Mouse (Mus musculus): Measurements from ENCODE around the gene Tmem59l. TPM values are rescaled to one million over a fixed set of nuclear protein-coding genes. Genes with fewer than 3 reads are reported as not detected.
A peak's percentile ranks its signal among the peaks of the same experiment; 100 is the strongest.
"Not testable (repeated sequence)": the region's sequence is repeated elsewhere in the genome, so short reads cannot be mapped to it uniquely, and the experiment has no call there.

The Tmem59l gene
- not detected for total RNA-seq (2022)

DNA sequence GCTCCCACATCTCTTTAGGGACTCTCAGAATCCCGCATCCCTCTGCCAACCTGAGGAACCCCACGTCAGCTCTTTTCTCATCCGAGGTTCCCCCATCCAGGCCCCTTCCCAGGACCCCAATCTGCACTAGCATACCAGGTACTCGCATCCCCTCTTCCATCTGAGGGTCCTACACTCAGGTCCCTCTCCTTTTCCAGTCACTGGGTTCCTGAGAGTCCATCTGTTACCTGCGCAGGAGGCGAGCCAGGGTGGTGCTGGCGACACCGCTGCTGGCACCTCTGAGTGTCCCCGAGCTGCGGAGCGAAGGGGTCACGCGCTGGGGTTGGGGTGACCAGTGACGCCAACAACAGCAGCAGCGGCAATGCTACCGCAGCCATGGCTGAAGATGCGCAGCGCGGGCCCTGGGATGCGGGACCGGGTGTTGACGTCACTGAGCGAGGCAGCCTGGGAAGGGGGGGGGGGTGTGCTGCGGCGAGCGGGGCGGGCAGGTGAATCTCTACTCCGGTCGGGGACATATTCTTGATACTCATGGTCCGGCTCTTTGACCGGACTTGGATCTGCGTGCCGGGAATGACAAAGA, at the start of gene Tmem59l:
TSS of gene Tmem59l (minus strand) at position 418 of the 580 bp plus-strand sequence.
- no peak for DNase-seq (ENCODE audit: low spot score)

- no peak for DNase-seq (ENCODE audit: low spot score)
Observed at GRCm38 (mm10) chr8:70535701-70536100, 48.5 kb upstream of the Tmem59l start.

GRCm38 (mm10) chr8:70535221-70535620, 48.1 kb upstream of the Tmem59l start:
- DNase-seq (ENCODE audit: low spot score), result no peak

DNA sequence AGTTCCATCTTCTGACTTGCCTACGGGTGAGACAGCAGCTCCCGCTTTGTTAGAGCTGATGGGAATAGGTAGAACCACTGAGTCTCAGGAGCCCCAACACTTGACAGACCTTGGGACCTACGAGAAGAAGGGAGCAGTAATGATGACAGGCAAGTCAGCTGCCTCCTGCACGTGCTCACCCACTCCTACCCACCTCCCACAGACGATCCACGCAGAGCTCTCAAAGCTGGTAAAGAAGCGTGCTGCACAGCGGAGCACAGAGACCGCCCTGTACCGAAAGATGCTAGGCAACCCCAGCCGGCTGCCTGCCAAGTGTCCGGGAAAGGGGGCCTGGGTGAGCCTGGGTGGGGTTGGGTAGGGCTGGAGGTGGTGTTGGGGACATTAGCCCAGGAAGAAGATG, 47.1 kb upstream of the Tmem59l start:
- no peak for DNase-seq (ENCODE audit: low spot score)

GRCm38 (mm10) chr8:70530314-70530713, 43.2 kb upstream of the Tmem59l start:
- DNase-seq (ENCODE audit: low spot score), result no peak

DNA sequence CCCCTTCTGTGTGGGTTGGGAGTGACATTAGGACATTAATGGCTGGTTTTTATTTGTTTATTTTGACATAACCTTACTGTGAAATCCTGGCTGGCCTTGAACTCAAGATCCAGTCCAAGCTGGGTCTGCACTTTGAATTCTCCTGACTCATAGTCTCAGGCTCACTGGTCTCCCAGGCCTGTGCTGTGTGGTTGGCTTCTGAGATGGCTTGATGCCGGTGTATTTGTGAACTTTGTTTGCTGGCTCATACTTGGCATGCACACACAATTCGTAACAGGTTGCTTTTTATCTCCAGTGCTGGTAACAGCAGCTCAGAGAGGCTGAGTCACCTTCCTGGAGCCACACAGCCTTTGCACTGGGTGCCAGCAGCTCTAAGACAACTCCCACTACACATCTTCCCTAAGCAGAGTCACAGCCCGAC, 42.6 kb upstream of the Tmem59l start:
- DNase-seq (ENCODE audit: low spot score), result no peak

DNA sequence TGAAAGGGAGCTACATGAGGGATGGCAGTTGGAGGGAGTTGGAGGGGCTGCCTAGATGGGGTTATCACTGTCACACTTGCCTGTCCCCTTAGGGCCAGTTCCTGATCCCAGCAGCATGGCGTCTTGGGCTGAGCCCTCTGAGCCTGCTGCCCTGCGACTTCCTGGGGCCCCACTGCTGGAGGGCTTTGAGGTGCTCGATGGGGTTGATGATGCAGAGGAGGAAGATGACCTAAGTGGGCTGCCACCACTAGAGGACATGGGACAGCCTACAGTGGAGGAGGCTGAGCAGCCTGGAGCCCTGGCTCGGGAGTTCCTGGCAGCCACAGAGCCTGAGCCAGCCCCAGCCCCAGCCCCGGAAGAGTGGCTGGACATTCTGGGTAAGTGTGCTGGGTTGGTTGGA, 42.1 kb upstream of the Tmem59l start:
- DNase-seq (ENCODE audit: low spot score), result no peak

DNA sequence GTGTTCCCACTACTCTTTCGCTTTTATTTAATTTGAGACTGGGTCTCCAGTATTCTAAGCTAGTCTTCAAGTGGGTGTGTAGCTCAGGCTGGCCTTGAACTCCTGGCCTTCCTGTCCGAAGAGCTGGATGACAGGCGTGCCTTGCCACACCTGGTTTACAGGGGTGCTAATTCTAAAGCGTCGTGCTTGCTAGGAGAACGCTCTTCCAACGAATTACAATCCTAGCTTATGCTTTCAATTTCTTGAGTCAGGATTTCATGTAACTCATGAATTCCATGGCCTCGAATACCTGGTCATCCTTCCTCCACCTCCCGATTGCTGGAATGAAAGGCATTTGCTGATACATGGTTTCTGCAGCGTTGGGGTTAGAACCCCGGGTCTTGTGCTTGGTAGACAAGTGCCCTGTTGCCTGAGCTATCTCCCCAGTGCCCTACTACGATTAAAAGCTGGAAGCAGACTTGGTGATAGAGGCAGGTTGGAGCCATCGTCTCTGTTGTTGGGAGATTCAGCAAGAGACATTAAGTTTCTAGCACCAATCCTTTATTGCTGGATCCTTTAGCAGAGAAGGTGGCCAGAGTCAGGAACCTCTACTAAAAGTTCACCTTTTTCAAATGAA, 41.1 kb upstream of the Tmem59l start:
- no peak for DNase-seq (ENCODE audit: low spot score)

DNA sequence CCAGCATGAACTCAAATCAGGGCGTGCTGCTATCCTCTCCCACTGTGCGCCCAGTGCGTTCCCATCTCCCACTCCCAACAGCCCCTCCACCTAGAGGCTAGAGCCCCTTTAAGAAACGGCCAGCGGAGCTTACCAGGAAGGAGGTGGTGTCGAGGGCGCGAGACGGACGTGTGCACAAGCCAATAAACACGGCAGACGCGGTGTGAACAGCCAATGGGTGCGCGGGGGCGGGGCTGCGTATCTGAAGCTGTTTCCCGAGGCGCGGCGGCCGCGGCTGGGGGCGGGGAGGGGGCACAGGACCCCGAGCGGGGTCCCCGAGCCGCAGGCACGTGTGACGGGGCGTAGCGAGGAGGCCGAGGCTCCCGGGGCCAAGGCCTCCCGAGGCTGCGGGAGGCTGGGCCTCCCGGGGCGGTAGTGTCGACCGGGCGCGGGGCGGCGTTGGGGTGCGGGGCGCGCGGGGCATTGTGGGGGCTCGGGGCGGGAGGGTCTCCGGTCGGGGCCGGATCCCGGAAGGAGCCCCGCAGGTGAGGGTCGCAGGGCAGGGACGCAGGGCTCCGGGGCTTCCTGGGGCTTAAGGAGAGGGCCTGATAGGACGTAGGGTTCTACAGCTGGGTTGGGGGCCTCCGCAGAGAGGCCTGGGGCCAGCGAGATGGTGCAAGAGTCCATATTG, 40.5 kb upstream of the Tmem59l start, which contains the start of the genes Fkbp8 and Kxd1:
TSS of gene Fkbp8 (plus strand) at position 213 of the 670 bp plus-strand sequence.
TSS of gene Kxd1 (minus strand) at position 445 of the 670 bp plus-strand sequence.
- DNase-seq (ENCODE audit: low spot score), result peak; percentile 98

DNA sequence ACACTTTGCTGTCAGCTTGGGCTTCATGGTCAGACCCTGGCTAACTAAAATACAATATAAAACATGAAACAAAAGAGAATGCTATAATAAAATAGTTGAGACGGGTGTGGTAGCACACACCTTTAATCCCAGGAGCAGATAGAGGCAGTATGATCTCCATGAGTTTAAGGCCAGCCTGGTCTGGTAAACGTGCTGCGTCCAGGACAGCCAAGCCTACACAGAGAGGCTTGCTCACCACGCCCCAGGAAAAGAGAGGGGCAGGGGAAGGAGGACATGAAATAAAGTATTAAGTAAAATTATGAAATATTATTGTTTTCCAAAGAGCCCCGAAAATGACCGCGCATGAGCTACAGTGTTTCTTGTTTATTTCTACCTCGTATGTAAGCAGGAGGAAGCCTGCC, 40.0 kb upstream of the Tmem59l start:
- no peak for DNase-seq (ENCODE audit: low spot score)

- peak; percentile 96 for DNase-seq (ENCODE audit: low spot score)
Observed at GRCm38 (mm10) chr8:70522592-70523403, 35.6 kb upstream of the Tmem59l start.

DNA sequence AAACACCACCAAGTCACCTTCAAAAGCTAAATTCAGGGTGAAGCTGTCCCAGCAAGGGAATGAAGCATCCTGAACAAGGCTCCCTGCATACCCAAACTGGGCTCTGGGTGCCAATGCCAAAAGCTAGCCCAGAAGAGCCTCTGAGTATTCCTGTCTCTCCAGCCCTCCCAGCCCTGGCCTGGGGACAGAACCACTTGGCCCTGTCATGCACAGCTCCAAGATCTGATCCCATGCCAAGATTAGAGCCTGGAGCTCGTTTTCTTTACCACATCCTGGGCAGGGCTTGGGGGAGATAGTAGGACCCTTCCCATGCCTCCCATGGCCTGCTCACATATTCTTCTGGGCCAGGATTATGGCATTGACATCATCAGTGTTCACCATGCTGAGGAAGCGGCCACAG, 32.4 kb upstream of the Tmem59l start:
- no peak for DNase-seq (ENCODE audit: low spot score)

GRCm38 (mm10) chr8:70519043-70519442, 31.9 kb upstream of the Tmem59l start:
- no peak for DNase-seq (ENCODE audit: low spot score)

DNA sequence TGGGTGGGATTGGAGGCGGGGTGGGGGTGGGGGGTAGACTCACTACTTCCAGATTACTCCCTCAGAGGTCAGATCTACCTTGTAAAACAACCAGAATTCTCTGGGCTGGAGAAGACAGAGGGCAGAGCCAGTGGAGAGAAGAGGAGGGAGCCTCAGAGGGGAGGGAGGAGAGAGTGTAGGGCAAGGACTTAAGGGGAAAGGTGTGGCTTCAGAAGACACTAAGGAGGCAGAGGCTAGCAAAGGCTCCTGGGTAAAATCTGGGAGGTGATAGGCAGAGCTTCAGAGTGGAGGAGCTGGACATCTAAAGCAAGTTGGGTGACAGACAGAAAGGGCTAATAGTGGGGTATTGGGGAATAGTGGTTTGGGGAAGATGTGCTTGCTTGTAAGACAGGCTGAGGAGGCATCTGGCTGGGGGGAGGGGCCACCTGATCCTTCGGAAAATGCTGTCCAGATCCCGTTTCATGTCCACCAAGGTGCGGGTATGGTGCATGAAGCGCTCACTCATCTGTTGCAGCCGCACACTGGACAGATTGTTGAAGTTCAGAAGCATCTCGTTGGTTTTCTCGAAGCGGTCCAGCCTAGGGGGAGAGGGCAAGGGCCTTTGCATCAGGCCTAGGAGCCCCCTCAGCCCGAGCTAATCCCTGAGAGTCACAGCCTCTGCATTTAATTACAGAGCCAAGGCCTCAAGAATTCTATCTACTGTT, 30.9 kb upstream of the Tmem59l start:
- DNase-seq (ENCODE audit: low spot score), result no peak

- no peak for DNase-seq (ENCODE audit: low spot score)
Observed at GRCm38 (mm10) chr8:70513441-70513840, 26.3 kb upstream of the Tmem59l start.

- DNase-seq (ENCODE audit: low spot score), result no peak
Observed at GRCm38 (mm10) chr8:70512253-70512903, 25.2 kb upstream of the Tmem59l start.

GRCm38 (mm10) chr8:70511770-70512169, 24.6 kb upstream of the Tmem59l start:
- DNase-seq (ENCODE audit: low spot score), result no peak

GRCm38 (mm10) chr8:70511174-70511573, 24.0 kb upstream of the Tmem59l start:
- not testable (repeated sequence) for DNase-seq (ENCODE audit: low spot score)

DNA sequence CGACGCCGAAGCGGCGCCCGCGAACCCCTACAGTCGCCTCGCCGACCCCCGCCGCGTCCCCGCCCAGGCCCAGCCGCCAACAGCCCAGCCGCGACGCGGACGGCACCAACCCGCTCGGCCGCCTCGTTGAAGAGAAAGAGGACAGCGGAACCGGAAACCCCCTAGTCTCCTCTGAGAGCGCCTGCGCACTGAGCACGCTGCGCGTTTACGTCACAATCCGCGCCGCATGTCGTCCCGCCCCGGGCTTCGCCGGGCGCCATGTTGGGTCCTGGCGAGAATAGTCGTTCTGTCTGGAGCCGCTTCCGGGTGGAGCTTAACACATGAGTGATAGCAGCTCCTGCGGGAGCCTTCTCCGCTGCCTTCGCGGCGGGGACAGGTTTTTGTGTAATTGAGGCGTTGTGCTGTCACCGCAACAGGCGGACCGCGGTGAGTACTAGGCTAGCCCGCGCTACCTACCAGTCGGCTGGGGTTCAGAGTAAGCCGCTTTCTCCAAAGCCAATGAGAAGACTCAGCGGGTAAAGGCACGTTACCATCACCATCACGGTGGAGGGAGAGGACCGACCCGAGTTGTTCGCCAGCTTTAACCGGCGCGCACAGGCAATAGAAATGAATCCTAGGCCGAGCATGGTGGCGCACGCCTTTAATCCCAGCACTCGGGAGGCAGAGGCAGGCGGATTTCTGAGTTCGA, 23.2 kb upstream of the Tmem59l start, which contains the start of gene Uba52:
TSS of gene Uba52 (minus strand) at position 574 of the 688 bp plus-strand sequence.
- peak; percentile 96 for DNase-seq (ENCODE audit: low spot score)

- no peak for DNase-seq (ENCODE audit: low spot score)
Observed at GRCm38 (mm10) chr8:70509281-70509952, 22.3 kb upstream of the Tmem59l start.
